Mouse (Mus musculus): ENCODE measurements around the gene Slk. TPM values are rescaled to one million over a fixed set of nuclear protein-coding genes. Genes with fewer than 3 reads are reported as not detected.

The Slk gene
- polyA plus RNA-seq, 1 experiment from 2014 or later = 14.3 TPM

- Histone ChIP-seq H3K27ac (replicated peaks; ENCODE audit: low read depth, low read length) (no peak overlapping the region), H3K4me3 (ENCODE audit: low read depth, low read length) (no peak overlapping the region), H3K4me1 (ENCODE audit: control insufficient read depth, insufficient read depth, low read length) (no peaks in the 10 kb centered on the region), H3K36me3 (replicated peaks; ENCODE audit: control insufficient read depth, insufficient read depth, low read depth, low read length) (no peaks in the 10 kb centered on the region), H3K4me2 (ENCODE audit: low read depth, low read length) (no peak overlapping the region), H3K9ac (replicated peaks; ENCODE audit: low read length) (no peak overlapping the region), H3K9me3 (replicated peaks; ENCODE audit: control insufficient read depth, low read length) (no peaks in the 10 kb centered on the region), H3K27me3 (ENCODE audit: control insufficient read depth, insufficient read depth, low read length) (no peaks in the 10 kb centered on the region)
- 78% methylated on average over 7 of the region's 7 CpGs for whole genome bisulfite sequencing
- no peak for ATAC-seq (replicated peaks; ENCODE audit: insufficient number of reproducible peaks, low FRiP score, low TSS enrichment, low read depth)
- no peak for DNase-seq (ENCODE audit: low spot score)
Observed at GRCm38 (mm10) chr19:47542441-47542840, 37.0 kb upstream of the Slk start.

GRCm38 (mm10) chr19:47545055-47545454, 34.4 kb upstream of the Slk start:
- Histone ChIP-seq H3K4me2 (ENCODE audit: low read depth, low read length) (no peak overlapping the region), H3K4me1 (ENCODE audit: control insufficient read depth, insufficient read depth, low read length) (no peaks in the 10 kb centered on the region), H3K27ac (replicated peaks; ENCODE audit: low read depth, low read length) (no peak overlapping the region), H3K9ac (replicated peaks; ENCODE audit: low read length) (no peak overlapping the region), H3K4me3 (ENCODE audit: low read depth, low read length) (no peak overlapping the region), H3K36me3 (replicated peaks; ENCODE audit: control insufficient read depth, insufficient read depth, low read depth, low read length) (no peaks in the 10 kb centered on the region), H3K27me3 (ENCODE audit: control insufficient read depth, insufficient read depth, low read length) (no peaks in the 10 kb centered on the region), H3K9me3 (replicated peaks; ENCODE audit: control insufficient read depth, low read length) (no peaks in the 10 kb centered on the region)
- WGBS = 54% methylated on average over 3 of the region's 3 CpGs
- DNase-seq (ENCODE audit: low spot score) = no peak
- no peak for ATAC-seq (replicated peaks; ENCODE audit: insufficient number of reproducible peaks, low FRiP score, low TSS enrichment, low read depth)

- Histone ChIP-seq H3K9ac (replicated peaks; ENCODE audit: low read length) (no peak overlapping the region), H3K27me3 (ENCODE audit: control insufficient read depth, insufficient read depth, low read length) (no peaks in the 10 kb centered on the region), H3K9me3 (replicated peaks; ENCODE audit: control insufficient read depth, low read length) (no peaks in the 10 kb centered on the region), H3K27ac (replicated peaks; ENCODE audit: low read depth, low read length) (no peak overlapping the region), H3K4me1 (ENCODE audit: control insufficient read depth, insufficient read depth, low read length) (no peaks in the 10 kb centered on the region), H3K4me2 (ENCODE audit: low read depth, low read length) (no peak overlapping the region), H3K4me3 (ENCODE audit: low read depth, low read length) (no peak overlapping the region), H3K36me3 (replicated peaks; ENCODE audit: control insufficient read depth, insufficient read depth, low read depth, low read length) (no peaks in the 10 kb centered on the region)
- DNase-seq (ENCODE audit: low spot score) (no peak), ATAC-seq (replicated peaks; ENCODE audit: insufficient number of reproducible peaks, low FRiP score, low TSS enrichment, low read depth) (no peak)
Observed at GRCm38 (mm10) chr19:47545528-47545927, 34.0 kb upstream of the Slk start.

GRCm38 (mm10) chr19:47548432-47549076, 30.9 kb upstream of the Slk start:
- ATAC-seq (replicated peaks; ENCODE audit: insufficient number of reproducible peaks, low FRiP score, low TSS enrichment, low read depth) = no peak

GRCm38 (mm10) chr19:47549174-47549573, 30.3 kb upstream of the Slk start:
- Histone ChIP-seq H3K9me3 (replicated peaks; ENCODE audit: control insufficient read depth, low read length) (no peaks in the 10 kb centered on the region), H3K4me1 (ENCODE audit: control insufficient read depth, insufficient read depth, low read length) (no peaks in the 10 kb centered on the region), H3K36me3 (replicated peaks; ENCODE audit: control insufficient read depth, insufficient read depth, low read depth, low read length) (no peaks in the 10 kb centered on the region), H3K27ac (replicated peaks; ENCODE audit: low read depth, low read length) (no peak overlapping the region), H3K27me3 (ENCODE audit: control insufficient read depth, insufficient read depth, low read length) (no peaks in the 10 kb centered on the region), H3K9ac (replicated peaks; ENCODE audit: low read length) (no peak overlapping the region), H3K4me3 (ENCODE audit: low read depth, low read length) (no peak overlapping the region), H3K4me2 (ENCODE audit: low read depth, low read length) (no peak overlapping the region)
- DNase-seq (ENCODE audit: low spot score) (no peak), ATAC-seq (replicated peaks; ENCODE audit: insufficient number of reproducible peaks, low FRiP score, low TSS enrichment, low read depth) (no peak)
- WGBS = 89% methylated on average over 9 of the region's 9 CpGs

More at GRCm38 (mm10) chr19:47548432-47549076, 30.9 kb upstream of the Slk start:
- no peak for DNase-seq (ENCODE audit: low spot score)
- no peak overlapping the region for H3K4me3 ChIP-seq (ENCODE audit: low read depth, low read length)
- H3K36me3 ChIP-seq (replicated peaks; ENCODE audit: control insufficient read depth, insufficient read depth, low read depth, low read length) = no peaks in the 10 kb centered on the region
- no peaks in the 10 kb centered on the region for H3K27me3 ChIP-seq (ENCODE audit: control insufficient read depth, insufficient read depth, low read length)
- H3K9me3 ChIP-seq (replicated peaks; ENCODE audit: control insufficient read depth, low read length) = no peaks in the 10 kb centered on the region
- 91% methylated on average over 11 of the region's 11 CpGs for WGBS
- no peak overlapping the region for H3K4me2 ChIP-seq (ENCODE audit: low read depth, low read length)
- no peaks in the 10 kb centered on the region for H3K4me1 ChIP-seq (ENCODE audit: control insufficient read depth, insufficient read depth, low read length)
- H3K9ac ChIP-seq (replicated peaks; ENCODE audit: low read length) = no peak overlapping the region
- H3K27ac ChIP-seq (replicated peaks; ENCODE audit: low read depth, low read length) = no peak overlapping the region

GRCm38 (mm10) chr19:47549584-47549983, 29.9 kb upstream of the Slk start:
- whole genome bisulfite sequencing = 85% methylated on average over 4 of the region's 4 CpGs
- Histone ChIP-seq H3K9ac (replicated peaks; ENCODE audit: low read length) (no peak overlapping the region), H3K27me3 (ENCODE audit: control insufficient read depth, insufficient read depth, low read length) (no peaks in the 10 kb centered on the region), H3K27ac (replicated peaks; ENCODE audit: low read depth, low read length) (no peak overlapping the region), H3K4me1 (ENCODE audit: control insufficient read depth, insufficient read depth, low read length) (no peaks in the 10 kb centered on the region), H3K4me3 (ENCODE audit: low read depth, low read length) (no peak overlapping the region), H3K9me3 (replicated peaks; ENCODE audit: control insufficient read depth, low read length) (no peaks in the 10 kb centered on the region), H3K36me3 (replicated peaks; ENCODE audit: control insufficient read depth, insufficient read depth, low read depth, low read length) (no peaks in the 10 kb centered on the region), H3K4me2 (ENCODE audit: low read depth, low read length) (no peak overlapping the region)
- ATAC-seq (replicated peaks; ENCODE audit: insufficient number of reproducible peaks, low FRiP score, low TSS enrichment, low read depth) = no peak
- no peak for DNase-seq (ENCODE audit: low spot score)

GRCm38 (mm10) chr19:47559145-47559544, 20.3 kb upstream of the Slk start:
- no peak overlapping the region for H3K4me2 ChIP-seq (ENCODE audit: low read depth, low read length)
- H3K4me1 ChIP-seq (ENCODE audit: control insufficient read depth, insufficient read depth, low read length) = no peaks in the 10 kb centered on the region
- H3K4me3 ChIP-seq (ENCODE audit: low read depth, low read length) = no peak overlapping the region
- no peak overlapping the region for H3K9ac ChIP-seq (replicated peaks; ENCODE audit: low read length)
- no peak overlapping the region for H3K27ac ChIP-seq (replicated peaks; ENCODE audit: low read depth, low read length)
- 73% methylated on average over 5 of the region's 5 CpGs for WGBS
- H3K9me3 ChIP-seq (replicated peaks; ENCODE audit: control insufficient read depth, low read length) = no peaks in the 10 kb centered on the region
- no peaks in the 10 kb centered on the region for H3K36me3 ChIP-seq (replicated peaks; ENCODE audit: control insufficient read depth, insufficient read depth, low read depth, low read length)
- ATAC-seq (replicated peaks; ENCODE audit: insufficient number of reproducible peaks, low FRiP score, low TSS enrichment, low read depth) (no peak), DNase-seq (ENCODE audit: low spot score) (no peak)
- no peaks in the 10 kb centered on the region for H3K27me3 ChIP-seq (ENCODE audit: control insufficient read depth, insufficient read depth, low read length)

GRCm38 (mm10) chr19:47559751-47560512, 19.5 kb upstream of the Slk start:
- Histone ChIP-seq H3K27ac (replicated peaks; ENCODE audit: low read depth, low read length) (no peak overlapping the region), H3K36me3 (replicated peaks; ENCODE audit: control insufficient read depth, insufficient read depth, low read depth, low read length) (no peaks in the 10 kb centered on the region)

More at GRCm38 (mm10) chr19:47559751-47560512, 19.5 kb upstream of the Slk start:
- ATAC-seq (replicated peaks; ENCODE audit: insufficient number of reproducible peaks, low FRiP score, low TSS enrichment, low read depth) (no peak), DNase-seq (ENCODE audit: low spot score) (no peak)
- Histone ChIP-seq H3K4me1 (ENCODE audit: control insufficient read depth, insufficient read depth, low read length) (no peaks in the 10 kb centered on the region), H3K9me3 (replicated peaks; ENCODE audit: control insufficient read depth, low read length) (no peaks in the 10 kb centered on the region), H3K9ac (replicated peaks; ENCODE audit: low read length) (no peak overlapping the region), H3K4me2 (ENCODE audit: low read depth, low read length) (no peak overlapping the region), H3K4me3 (ENCODE audit: low read depth, low read length) (no peak overlapping the region), H3K27me3 (ENCODE audit: control insufficient read depth, insufficient read depth, low read length) (no peaks in the 10 kb centered on the region)
- WGBS = 70% methylated on average over 14 of the region's 14 CpGs

Measured in embryonic facial prominence, embryonic 11.5 days (tissue).